Mouse (Mus musculus): ENCODE measurements at regions not wholly inside any gene's neighbourhood (a gene's known extent, or its start where the extent isn't known, plus 50 kb on each side); places are given as distances from the start of the nearest gene placed in this dataset.
"Not testable (repeated sequence)": the region's sequence is repeated elsewhere in the genome, so short reads cannot be mapped to it uniquely, and the experiment has no call there.

DNA sequence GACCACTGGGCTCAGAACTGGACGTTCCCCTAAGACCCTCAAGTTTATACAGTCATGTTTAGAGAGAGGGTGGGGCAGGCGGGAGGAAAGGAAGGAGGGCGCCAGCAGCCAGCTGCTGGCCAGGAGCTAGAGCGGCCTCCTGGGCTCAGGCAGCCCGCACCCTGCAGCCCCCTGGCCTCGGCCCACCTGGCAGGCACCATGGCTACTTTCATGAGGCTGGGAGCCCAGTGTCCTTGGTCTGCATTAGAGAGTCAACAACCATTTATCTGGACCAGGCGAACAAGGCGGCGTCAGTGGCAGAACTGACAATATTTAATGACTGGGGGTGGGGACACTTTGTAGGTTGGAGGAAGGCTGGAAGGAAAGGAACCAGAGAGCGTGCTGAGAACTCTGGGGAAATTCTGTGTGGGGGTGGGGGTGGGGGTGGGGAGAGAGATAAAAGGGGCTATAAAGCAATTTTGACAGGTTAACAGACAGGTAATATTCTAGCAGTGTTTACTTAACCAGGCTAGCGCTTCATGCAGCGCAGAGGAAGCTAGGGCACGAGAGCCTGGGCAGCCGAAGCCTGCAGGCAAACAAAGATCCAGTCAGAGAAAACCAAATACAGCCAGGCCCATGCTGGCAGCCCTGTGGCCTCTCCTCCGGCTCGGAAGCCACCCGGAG lies 365.6 kb downstream of the Sox9 start:
- Histone ChIP-seq H3K4me3 (ENCODE audit: insufficient read depth, low read length) (no peak overlapping the region), H3K27ac (ENCODE audit: insufficient read depth, low read length) (no peak overlapping the region), H3K4me1 (ENCODE audit: control insufficient read depth, insufficient read depth, low read length) (no peaks in the 10 kb centered on the region)
- TF ChIP-seq CTCF (IDR thresholded peaks at IDR 0.05; ENCODE audit: borderline replicate concordance, insufficient read depth, low read length) (no peak), POLR2A (IDR thresholded peaks at IDR 0.05; ENCODE audit: low read depth, low read length) (no peak)

DNA sequence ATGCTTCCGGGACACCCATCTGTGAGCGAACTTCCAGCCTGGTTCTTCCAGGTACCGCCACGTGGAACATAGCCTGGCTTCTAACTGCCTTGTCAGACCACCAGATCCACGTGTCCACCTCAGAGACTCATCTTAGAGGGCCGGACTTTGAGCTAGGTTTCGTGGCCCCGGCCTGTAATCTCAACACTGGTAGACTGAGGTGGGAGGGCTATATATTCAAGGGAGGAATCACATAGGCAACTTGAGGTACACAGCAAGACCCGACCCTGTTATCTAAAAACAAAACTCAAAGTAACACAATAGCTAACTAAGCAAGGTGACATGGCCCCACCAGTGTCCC lies 366.1 kb downstream of the Sox9 start:
- no peak overlapping the region for H3K27ac ChIP-seq (ENCODE audit: insufficient read depth, low read length)
- TF ChIP-seq POLR2A (IDR thresholded peaks at IDR 0.05; ENCODE audit: low read depth, low read length) (no peak), CTCF (IDR thresholded peaks at IDR 0.05; ENCODE audit: borderline replicate concordance, insufficient read depth, low read length) (no peak)
- H3K4me1 ChIP-seq (ENCODE audit: control insufficient read depth, insufficient read depth, low read length): no peaks in the 10 kb centered on the region
- H3K4me3 ChIP-seq (ENCODE audit: insufficient read depth, low read length): no peak overlapping the region

DNA sequence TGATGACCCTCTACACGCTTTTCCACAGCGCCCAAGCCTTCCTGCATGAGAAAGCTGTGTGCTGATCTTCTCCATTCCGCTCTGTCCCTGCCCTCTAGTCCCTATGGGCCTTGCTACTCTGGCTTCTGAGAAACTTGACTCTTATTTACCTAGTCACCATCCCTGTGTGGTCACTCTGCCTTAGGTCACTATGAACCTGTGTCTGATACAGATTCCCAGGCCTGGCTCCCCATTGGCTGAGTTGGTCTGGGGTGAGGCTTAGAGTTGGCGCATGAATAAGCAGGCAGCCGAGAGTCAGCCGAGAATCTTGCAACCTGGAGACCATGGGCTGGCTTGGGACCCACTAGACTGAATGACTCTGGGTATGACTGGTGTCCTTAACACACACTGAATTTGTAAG lies 373.5 kb downstream of the Sox9 start:
- TF ChIP-seq CTCF (IDR thresholded peaks at IDR 0.05; ENCODE audit: borderline replicate concordance, insufficient read depth, low read length) (no peak), POLR2A (IDR thresholded peaks at IDR 0.05; ENCODE audit: low read depth, low read length) (no peak)
- no peak overlapping the region for H3K27ac ChIP-seq (ENCODE audit: insufficient read depth, low read length)
- H3K4me3 ChIP-seq (ENCODE audit: insufficient read depth, low read length): no peak overlapping the region
- no peaks in the 10 kb centered on the region for H3K4me1 ChIP-seq (ENCODE audit: control insufficient read depth, insufficient read depth, low read length)

DNA sequence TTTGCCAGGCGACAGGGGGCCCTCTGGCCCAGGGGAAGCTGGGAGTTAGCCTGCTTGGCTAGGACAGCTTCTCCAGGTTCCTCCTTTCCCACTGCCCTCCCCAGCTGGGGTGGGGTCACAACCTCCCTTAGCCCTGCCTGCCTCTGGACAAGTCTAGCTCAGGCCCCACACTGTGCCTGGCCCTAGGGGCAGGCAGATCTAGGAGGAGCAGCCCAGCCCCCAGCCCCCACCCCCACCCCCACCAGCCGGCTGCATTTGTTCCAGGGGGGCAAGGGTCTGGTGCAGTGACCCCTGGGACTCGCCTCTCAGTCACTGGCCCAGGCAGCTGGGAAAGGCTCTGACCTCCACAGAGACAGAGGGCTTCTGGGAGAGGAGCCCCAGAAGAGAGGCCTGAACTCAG lies 381.9 kb downstream of the Sox9 start:
- no peaks in the 10 kb centered on the region for H3K4me1 ChIP-seq (ENCODE audit: control insufficient read depth, insufficient read depth, low read length)
- no peak for TF ChIP-seq POLR2A (IDR thresholded peaks at IDR 0.05; ENCODE audit: low read depth, low read length)
- no peak for TF ChIP-seq CTCF (IDR thresholded peaks at IDR 0.05; ENCODE audit: borderline replicate concordance, insufficient read depth, low read length)
- H3K27ac ChIP-seq (ENCODE audit: insufficient read depth, low read length): no peak overlapping the region
- no peak overlapping the region for H3K4me3 ChIP-seq (ENCODE audit: insufficient read depth, low read length)

DNA sequence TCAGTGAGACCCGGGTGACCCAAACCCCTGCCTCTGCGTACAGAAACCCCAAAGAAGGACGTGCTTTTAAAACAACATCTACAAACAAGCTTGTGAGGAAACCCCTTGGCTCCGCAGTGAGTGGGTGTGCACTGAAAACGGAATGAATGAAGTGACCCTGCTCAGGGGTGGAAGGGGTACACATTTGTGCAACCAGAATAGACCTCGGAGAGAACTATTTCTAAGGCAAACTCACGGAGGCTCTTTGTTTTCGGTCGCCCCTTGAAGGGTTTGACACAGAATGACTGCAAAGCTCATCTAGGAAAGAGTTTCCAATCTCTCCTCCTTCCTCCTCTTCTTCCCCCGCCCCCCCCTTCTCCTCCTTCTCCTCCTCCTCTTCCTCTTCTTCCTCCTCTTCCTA lies 382.5 kb downstream of the Sox9 start:
- no peak overlapping the region for H3K4me3 ChIP-seq (ENCODE audit: insufficient read depth, low read length)
- no peak overlapping the region for H3K27ac ChIP-seq (ENCODE audit: insufficient read depth, low read length)
- TF ChIP-seq POLR2A (IDR thresholded peaks at IDR 0.05; ENCODE audit: low read depth, low read length) (no peak), CTCF (IDR thresholded peaks at IDR 0.05; ENCODE audit: borderline replicate concordance, insufficient read depth, low read length) (no peak)
- no peaks in the 10 kb centered on the region for H3K4me1 ChIP-seq (ENCODE audit: control insufficient read depth, insufficient read depth, low read length)

DNA sequence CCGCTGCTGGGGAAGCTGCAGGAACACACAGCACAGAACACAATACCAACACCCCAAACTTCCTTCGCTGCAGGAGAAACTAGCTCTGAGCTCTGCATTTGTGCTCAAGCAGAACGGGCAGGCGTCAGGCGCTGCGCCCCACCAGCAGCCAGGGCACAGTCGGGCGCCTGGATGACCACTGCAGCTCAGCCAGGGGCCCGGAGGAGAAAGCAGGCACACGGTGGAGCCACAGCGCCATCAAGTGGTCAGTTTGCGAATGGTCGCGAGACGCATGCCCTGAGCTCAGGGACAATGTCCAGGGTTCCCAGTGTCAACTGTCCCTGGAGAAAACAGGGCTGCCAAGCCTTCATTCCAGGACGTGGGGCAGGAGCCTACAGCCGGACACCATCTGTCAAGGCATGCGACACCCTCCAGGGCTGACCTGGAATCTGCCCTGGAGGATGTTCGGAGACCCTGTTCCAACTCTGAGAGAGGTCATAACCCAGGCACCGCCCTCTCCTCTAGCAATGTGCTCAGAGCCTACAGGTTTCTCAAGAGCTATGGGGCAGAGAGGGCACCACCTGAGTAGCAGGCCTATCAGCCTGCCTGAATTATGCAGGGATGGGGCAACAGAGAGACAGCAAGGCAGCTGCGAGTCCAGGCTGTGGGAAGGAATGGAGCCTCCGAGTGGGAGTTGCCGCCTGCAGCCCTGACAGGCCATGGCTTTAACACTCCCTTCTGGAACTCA lies 383.2 kb downstream of the Sox9 start:
- H3K27ac ChIP-seq (ENCODE audit: insufficient read depth, low read length): no peak overlapping the region
- peak; percentile 100 for TF ChIP-seq CTCF (IDR thresholded peaks at IDR 0.05; ENCODE audit: borderline replicate concordance, insufficient read depth, low read length)
- no peak for TF ChIP-seq POLR2A (IDR thresholded peaks at IDR 0.05; ENCODE audit: low read depth, low read length)
- no peaks in the 10 kb centered on the region for H3K4me1 ChIP-seq (ENCODE audit: control insufficient read depth, insufficient read depth, low read length)
- H3K4me3 ChIP-seq (ENCODE audit: insufficient read depth, low read length): no peak overlapping the region

DNA sequence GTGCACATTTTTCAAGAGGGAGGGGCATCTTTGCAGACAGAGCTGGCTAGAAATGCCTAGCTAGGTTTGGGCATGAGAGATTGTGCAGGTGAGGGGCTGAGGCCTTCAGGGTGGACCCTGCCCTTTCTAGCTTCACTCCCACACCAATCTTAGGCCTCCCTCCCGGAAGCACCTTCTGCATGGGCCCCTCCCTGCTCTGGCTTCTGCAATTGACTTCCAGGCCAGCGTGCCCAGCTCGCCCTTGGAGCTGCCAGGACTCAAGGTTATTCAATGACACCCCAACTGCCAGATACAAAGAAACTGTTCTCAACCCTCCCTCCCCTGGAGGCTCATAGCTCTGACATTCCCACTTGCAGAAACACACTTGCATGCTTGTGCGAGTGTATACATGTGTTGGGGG lies 384.5 kb downstream of the Sox9 start:
- no peak for TF ChIP-seq POLR2A (IDR thresholded peaks at IDR 0.05; ENCODE audit: low read depth, low read length)
- no peak for TF ChIP-seq CTCF (IDR thresholded peaks at IDR 0.05; ENCODE audit: borderline replicate concordance, insufficient read depth, low read length)
- no peaks in the 10 kb centered on the region for H3K4me1 ChIP-seq (ENCODE audit: control insufficient read depth, insufficient read depth, low read length)
- no peak overlapping the region for H3K27ac ChIP-seq (ENCODE audit: insufficient read depth, low read length)
- H3K4me3 ChIP-seq (ENCODE audit: insufficient read depth, low read length): no peak overlapping the region

DNA sequence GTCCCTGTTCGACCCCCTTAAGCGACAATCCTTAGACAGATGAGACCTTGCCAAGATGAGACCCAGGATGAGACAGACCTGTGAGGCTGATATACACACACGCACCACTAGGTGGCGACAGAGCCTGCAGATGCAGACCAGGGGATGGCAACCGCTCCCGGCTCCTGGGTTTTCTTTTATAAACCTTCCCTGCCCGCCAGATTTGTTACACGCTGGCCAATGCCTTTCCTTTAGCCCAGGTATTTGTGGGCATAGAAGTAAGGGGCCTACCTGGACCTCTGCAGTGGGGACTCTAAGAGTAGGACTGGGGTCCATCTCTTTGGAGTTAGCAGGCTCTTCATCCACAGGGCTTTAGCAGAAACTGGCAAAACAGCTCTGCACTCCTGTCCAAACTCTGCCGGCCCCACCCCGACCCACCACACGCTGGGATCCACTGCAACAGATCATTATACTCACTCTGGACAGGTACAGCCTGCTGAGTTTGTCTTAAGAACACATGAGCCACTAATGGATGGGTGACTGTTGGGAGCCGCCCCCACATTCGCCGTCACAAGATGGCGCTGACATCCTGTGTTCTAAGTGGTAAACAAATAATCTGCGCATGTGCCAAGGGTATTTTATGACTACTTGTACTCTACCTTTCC lies 390.6 kb downstream of the Sox9 start:
- TF ChIP-seq POLR2A (IDR thresholded peaks at IDR 0.05; ENCODE audit: low read depth, low read length) (no peak), CTCF (IDR thresholded peaks at IDR 0.05; ENCODE audit: borderline replicate concordance, insufficient read depth, low read length) (peak; percentile 93)
- H3K4me1 ChIP-seq (ENCODE audit: control insufficient read depth, insufficient read depth, low read length): no peaks in the 10 kb centered on the region

DNA sequence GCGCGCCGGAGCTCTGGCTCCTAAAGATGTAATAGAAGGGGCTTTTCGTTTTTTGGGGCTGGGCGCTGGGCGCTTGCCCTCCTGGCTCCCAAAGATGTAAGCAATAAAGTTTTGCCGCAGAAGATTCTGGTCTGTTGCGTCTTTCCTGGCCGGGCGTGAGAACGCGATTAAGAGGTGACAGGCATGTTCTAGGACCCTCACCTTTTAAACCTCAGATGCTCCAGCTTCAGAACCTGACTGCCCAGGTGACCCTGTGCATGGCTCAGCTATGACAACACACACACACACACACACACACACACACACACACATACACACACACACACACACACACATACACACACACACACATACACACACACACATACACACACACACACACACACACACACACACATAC lies 391.3 kb downstream of the Sox9 start:
- not testable (repeated sequence) for H3K27ac ChIP-seq (ENCODE audit: insufficient read depth, low read length)
- peak overlapping the region; percentile 7; the same call in 1 of the 2 replicates for H3K4me3 ChIP-seq (ENCODE audit: insufficient read depth, low read length)

More for the DNA sequence above, 390.6 kb downstream of the Sox9 start:
- Histone ChIP-seq H3K27ac (ENCODE audit: insufficient read depth, low read length) (no peak overlapping the region), H3K4me3 (ENCODE audit: insufficient read depth, low read length) (peak overlapping the region; percentile 46)

DNA sequence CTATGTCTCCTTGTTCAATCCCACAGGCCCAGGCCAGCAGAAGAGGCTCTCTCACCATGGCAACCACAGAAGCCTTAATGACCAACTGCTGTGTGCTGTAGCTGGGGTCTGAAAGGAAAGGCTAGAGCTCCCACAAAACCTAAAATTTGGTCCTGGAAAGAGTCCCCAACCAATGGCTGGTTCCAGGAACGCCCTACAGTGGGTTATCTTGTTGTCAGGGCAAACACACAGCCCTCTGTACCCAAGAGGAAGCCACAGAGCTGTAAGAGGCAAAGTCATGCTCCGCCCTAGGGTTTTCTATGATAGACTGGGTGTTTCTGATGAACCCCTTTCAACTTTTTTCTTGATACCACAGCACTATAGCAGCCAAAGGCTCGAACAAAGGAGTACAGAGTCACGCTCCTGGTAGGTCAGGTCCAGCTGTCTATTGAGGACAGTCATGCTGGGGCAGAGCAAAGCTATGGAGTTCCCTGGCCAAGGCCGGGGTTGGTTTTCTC lies 392.0 kb downstream of the Sox9 start:
- Histone ChIP-seq H3K4me3 (ENCODE audit: insufficient read depth, low read length) (no peak overlapping the region), H3K4me1 (ENCODE audit: control insufficient read depth, insufficient read depth, low read length) (no peaks in the 10 kb centered on the region), H3K27ac (ENCODE audit: insufficient read depth, low read length) (no peak overlapping the region)
- TF ChIP-seq CTCF (IDR thresholded peaks at IDR 0.05; ENCODE audit: borderline replicate concordance, insufficient read depth, low read length) (no peak), POLR2A (IDR thresholded peaks at IDR 0.05; ENCODE audit: low read depth, low read length) (no peak)

More for the DNA sequence above, 391.3 kb downstream of the Sox9 start:
- H3K4me1 ChIP-seq (ENCODE audit: control insufficient read depth, insufficient read depth, low read length): not testable (repeated sequence)

All from embryonic fibroblast, embryonic 13.5 days (primary cell).